Mouse (Mus musculus): Measurements from ENCODE around the gene Cct8l1. TPM values are rescaled to one million over a fixed set of nuclear protein-coding genes. Genes with fewer than 3 reads are reported as not detected.

Cct8l1 gene
- polyA plus RNA-seq, 1 experiment from 2014 or later, result not detected

DNA sequence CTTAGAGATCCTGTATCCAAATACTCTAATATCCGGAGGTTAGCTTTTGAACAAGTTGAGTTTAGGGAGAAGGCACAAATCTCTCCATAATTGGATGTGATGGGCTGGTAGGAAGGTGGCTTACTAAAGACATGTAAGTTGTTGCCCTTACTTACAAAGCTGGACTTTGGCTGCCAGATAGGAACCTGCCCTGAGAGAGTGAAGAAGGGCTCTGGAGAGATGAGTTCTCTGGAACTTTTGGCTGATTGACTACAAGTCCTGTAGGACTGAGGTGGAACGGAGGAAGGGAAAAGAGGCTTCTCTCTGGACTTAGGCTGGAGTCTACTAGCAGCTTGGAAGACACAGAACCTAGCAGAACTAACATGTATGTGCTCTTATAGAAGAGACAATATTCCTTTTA, 19.7 kb downstream of the Cct8l1 start:
- DNase-seq (ENCODE audit: low spot score) (no peak), ATAC-seq (replicated peaks; ENCODE audit: low FRiP score, low read depth) (no peak)
- Histone ChIP-seq H3K4me2 (ENCODE audit: low read length) (no peak overlapping the region), H3K27me3 (ENCODE audit: insufficient read depth, low read length) (no peaks in the 10 kb centered on the region), H3K4me1 (replicated peaks; ENCODE audit: insufficient read depth, low read length) (no peaks in the 10 kb centered on the region), H3K9ac (ENCODE audit: low read depth, low read length) (no peak overlapping the region), H3K36me3 (ENCODE audit: insufficient read depth, low read length) (no peaks in the 10 kb centered on the region), H3K9me3 (replicated peaks; ENCODE audit: low read length) (no peaks in the 10 kb centered on the region), H3K27ac (no peak overlapping the region), H3K4me3 (replicated peaks; ENCODE audit: low read depth, low read length) (no peak overlapping the region)
- WGBS, result 92% methylated on average over 2 of the region's 2 CpGs
- no peak for TF ChIP-seq CTCF (IDR thresholded peaks at IDR 0.05; ENCODE audit: low read depth)

DNA sequence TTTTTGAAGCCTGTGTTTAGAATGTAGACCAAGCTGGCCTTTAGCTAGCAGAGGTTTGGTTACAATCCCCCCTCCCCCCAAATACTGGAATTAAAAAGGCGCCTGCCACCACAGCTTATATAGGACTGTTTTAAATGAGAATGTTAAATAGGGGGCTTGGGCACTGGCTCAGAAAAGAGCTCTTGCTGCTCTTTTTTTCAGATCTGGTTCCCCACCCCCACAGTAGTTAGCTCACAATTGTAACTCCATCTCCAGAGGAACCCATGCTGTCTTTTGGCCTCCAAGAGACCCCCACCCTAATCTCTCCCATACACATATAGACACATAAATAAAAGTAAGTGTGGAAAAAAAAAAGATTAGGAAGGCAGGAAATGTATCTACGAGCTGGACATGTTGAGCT, 20.6 kb downstream of the Cct8l1 start:
- Histone ChIP-seq H3K9me3 (replicated peaks; ENCODE audit: low read length) (no peaks in the 10 kb centered on the region), H3K4me2 (ENCODE audit: low read length) (no peak overlapping the region)

DNA sequence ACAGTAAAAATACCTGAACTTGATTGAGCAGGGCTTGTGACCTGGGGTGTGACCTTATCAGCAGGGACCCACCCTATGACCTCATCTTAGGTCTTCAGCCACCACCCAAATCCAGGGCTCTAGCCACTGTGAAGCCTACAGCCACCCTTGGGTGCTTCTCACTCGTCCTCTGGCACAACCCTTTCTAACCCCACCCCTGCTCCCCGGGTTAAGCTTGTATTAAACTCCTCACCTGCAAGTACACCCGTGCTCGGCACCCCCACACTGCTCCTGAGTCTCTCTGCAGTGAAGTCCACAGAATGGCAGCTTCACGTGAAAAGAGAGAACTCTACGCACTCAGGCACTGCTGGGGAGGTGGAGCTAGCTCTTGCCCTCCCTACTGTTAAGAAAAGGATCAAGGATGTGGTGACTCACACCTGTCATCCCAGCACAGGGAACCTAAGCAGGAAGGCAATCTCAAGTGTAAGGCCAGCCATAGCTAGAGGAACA, 21.1 kb downstream of the Cct8l1 start:
- H3K36me3 ChIP-seq (ENCODE audit: insufficient read depth, low read length), result no peaks in the 10 kb centered on the region
- no peak for TF ChIP-seq CTCF (IDR thresholded peaks at IDR 0.05; ENCODE audit: low read depth)
- ATAC-seq (replicated peaks; ENCODE audit: low FRiP score, low read depth), result no peak
- no peak overlapping the region for H3K4me2 ChIP-seq (ENCODE audit: low read length)
- no peak overlapping the region for H3K9ac ChIP-seq (ENCODE audit: low read depth, low read length)
- no peak overlapping the region for H3K4me3 ChIP-seq (replicated peaks; ENCODE audit: low read depth, low read length)
- no peak overlapping the region for H3K27ac ChIP-seq
- no peaks in the 10 kb centered on the region for H3K9me3 ChIP-seq (replicated peaks; ENCODE audit: low read length)
- 56% methylated on average over 6 of the region's 6 CpGs for WGBS
- no peaks in the 10 kb centered on the region for H3K27me3 ChIP-seq (ENCODE audit: insufficient read depth, low read length)
- H3K4me1 ChIP-seq (replicated peaks; ENCODE audit: insufficient read depth, low read length), result no peaks in the 10 kb centered on the region
- DNase-seq (ENCODE audit: low spot score), result no peak

More for the DNA sequence above, 20.6 kb downstream of the Cct8l1 start:
- no peak for TF ChIP-seq CTCF (IDR thresholded peaks at IDR 0.05; ENCODE audit: low read depth)
- H3K27ac ChIP-seq, result no peak overlapping the region
- DNase-seq (ENCODE audit: low spot score), result no peak
- H3K4me3 ChIP-seq (replicated peaks; ENCODE audit: low read depth, low read length), result no peak overlapping the region
- ATAC-seq (replicated peaks; ENCODE audit: low FRiP score, low read depth), result no peak
- H3K36me3 ChIP-seq (ENCODE audit: insufficient read depth, low read length), result no peaks in the 10 kb centered on the region
- H3K27me3 ChIP-seq (ENCODE audit: insufficient read depth, low read length), result no peaks in the 10 kb centered on the region
- no peak overlapping the region for H3K9ac ChIP-seq (ENCODE audit: low read depth, low read length)
- WGBS, result 74% methylated on average over 2 of the region's 2 CpGs
- H3K4me1 ChIP-seq (replicated peaks; ENCODE audit: insufficient read depth, low read length), result no peaks in the 10 kb centered on the region

DNA sequence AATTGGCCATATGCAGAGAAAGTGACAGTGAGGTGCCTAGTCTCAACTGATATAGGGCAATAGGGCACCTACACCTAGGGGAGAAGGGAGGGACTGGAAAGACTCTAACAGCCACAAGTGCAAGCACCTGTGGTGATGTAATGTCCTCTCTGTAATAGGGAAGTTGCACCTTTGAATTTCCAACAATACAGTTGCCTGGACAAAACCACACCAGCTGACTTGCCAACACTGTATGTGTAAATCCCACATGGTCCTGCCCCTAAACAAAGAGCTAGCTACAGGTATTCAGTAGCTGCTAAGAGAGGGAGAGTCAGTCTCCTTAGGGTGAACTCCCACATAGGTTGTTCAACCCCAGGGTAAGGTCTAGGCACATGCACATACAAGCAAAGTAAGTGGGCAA, 24.5 kb downstream of the Cct8l1 start:
- Histone ChIP-seq H3K9ac (ENCODE audit: low read depth, low read length) (no peak overlapping the region), H3K27ac (no peak overlapping the region), H3K4me1 (replicated peaks; ENCODE audit: insufficient read depth, low read length) (no peaks in the 10 kb centered on the region), H3K36me3 (ENCODE audit: insufficient read depth, low read length) (no peaks in the 10 kb centered on the region), H3K27me3 (ENCODE audit: insufficient read depth, low read length) (no peaks in the 10 kb centered on the region), H3K4me2 (ENCODE audit: low read length) (no peak overlapping the region), H3K4me3 (replicated peaks; ENCODE audit: low read depth, low read length) (no peak overlapping the region), H3K9me3 (replicated peaks; ENCODE audit: low read length) (no peaks in the 10 kb centered on the region)
- DNase-seq (ENCODE audit: low spot score) (no peak), ATAC-seq (replicated peaks; ENCODE audit: low FRiP score, low read depth) (no peak)
- TF ChIP-seq CTCF (IDR thresholded peaks at IDR 0.05; ENCODE audit: low read depth), result no peak

DNA sequence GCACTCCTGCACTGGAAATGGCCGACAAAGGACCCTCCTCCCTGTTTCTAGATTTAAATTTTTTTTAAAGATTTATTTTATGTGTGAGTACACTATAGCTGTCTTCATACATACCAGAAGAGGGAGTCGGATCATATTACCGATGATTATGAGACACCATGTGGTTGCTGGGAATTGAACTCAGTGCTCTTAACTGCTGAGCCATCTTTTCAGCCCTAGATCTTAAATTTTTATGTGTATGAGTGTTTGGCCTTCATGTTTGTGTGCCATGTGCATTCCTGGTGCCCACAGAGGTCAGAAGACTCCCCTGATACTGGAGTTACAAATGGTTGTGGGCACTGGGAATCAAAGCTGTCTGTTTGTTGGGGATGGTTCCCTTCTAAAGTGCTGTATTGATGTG, 25.1 kb downstream of the Cct8l1 start:
- no peak overlapping the region for H3K4me2 ChIP-seq (ENCODE audit: low read length)
- ATAC-seq (replicated peaks; ENCODE audit: low FRiP score, low read depth) (no peak), DNase-seq (ENCODE audit: low spot score) (no peak)
- H3K36me3 ChIP-seq (ENCODE audit: insufficient read depth, low read length), result no peaks in the 10 kb centered on the region
- WGBS, result 67% methylated on average over 3 of the region's 3 CpGs
- H3K4me3 ChIP-seq (replicated peaks; ENCODE audit: low read depth, low read length), result no peak overlapping the region
- H3K27me3 ChIP-seq (ENCODE audit: insufficient read depth, low read length), result no peaks in the 10 kb centered on the region
- no peak overlapping the region for H3K27ac ChIP-seq
- TF ChIP-seq CTCF (IDR thresholded peaks at IDR 0.05; ENCODE audit: low read depth), result no peak
- no peaks in the 10 kb centered on the region for H3K4me1 ChIP-seq (replicated peaks; ENCODE audit: insufficient read depth, low read length)
- H3K9ac ChIP-seq (ENCODE audit: low read depth, low read length), result no peak overlapping the region
- H3K9me3 ChIP-seq (replicated peaks; ENCODE audit: low read length), result no peaks in the 10 kb centered on the region

DNA sequence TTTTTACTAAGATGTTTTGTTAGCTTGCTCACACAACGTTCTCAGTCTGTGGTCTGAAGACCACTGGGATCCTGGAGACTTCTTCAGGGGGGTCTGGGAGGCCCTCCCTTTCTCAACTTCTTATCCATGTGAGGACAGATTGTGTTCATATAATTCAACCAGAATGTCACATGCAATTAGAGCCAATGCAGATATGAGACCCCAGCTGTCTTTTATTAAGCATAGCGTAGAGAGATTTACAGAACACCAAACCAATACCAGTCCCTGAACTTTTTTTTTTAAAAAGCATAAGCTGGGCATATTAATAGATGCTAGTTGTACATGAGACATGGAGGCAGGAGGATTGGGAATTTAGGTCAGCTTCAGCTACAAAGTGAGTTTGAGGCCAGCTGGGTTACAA, 25.8 kb downstream of the Cct8l1 start:
- no peaks in the 10 kb centered on the region for H3K4me1 ChIP-seq (replicated peaks; ENCODE audit: insufficient read depth, low read length)
- H3K27ac ChIP-seq, result no peak overlapping the region
- TF ChIP-seq CTCF (IDR thresholded peaks at IDR 0.05; ENCODE audit: low read depth), result no peak
- no peak overlapping the region for H3K4me2 ChIP-seq (ENCODE audit: low read length)
- H3K9me3 ChIP-seq (replicated peaks; ENCODE audit: low read length), result no peaks in the 10 kb centered on the region
- no peaks in the 10 kb centered on the region for H3K27me3 ChIP-seq (ENCODE audit: insufficient read depth, low read length)
- 71% methylated on average over 2 of the region's 2 CpGs for WGBS
- H3K36me3 ChIP-seq (ENCODE audit: insufficient read depth, low read length), result no peaks in the 10 kb centered on the region
- no peak for DNase-seq (ENCODE audit: low spot score)
- ATAC-seq (replicated peaks; ENCODE audit: low FRiP score, low read depth), result no peak
- H3K9ac ChIP-seq (ENCODE audit: low read depth, low read length), result no peak overlapping the region
- no peak overlapping the region for H3K4me3 ChIP-seq (replicated peaks; ENCODE audit: low read depth, low read length)

DNA sequence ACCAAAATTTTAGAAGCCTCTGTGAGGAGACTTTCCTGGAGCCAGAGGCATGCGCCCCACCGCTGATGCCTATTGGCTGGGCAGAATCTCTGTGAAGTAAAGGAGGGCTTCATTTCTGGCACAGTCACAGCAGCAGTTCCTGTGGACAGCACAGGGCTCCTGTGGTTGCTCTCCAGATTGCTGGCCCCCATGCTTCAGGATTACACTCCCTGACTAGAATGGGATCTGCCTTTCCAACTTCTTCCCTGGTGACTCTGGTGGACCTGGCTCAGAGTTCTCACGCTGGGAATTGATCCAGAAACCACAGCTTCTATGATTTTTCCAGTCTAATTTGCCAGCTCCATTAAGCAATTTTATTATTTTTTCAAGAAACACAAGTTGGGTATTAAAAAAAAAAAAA, 28.2 kb downstream of the Cct8l1 start:
- Histone ChIP-seq H3K4me1 (replicated peaks; ENCODE audit: insufficient read depth, low read length) (no peaks in the 10 kb centered on the region), H3K9me3 (replicated peaks; ENCODE audit: low read length) (no peaks in the 10 kb centered on the region), H3K36me3 (ENCODE audit: insufficient read depth, low read length) (no peaks in the 10 kb centered on the region), H3K27ac (no peak overlapping the region), H3K27me3 (ENCODE audit: insufficient read depth, low read length) (no peaks in the 10 kb centered on the region), H3K4me2 (ENCODE audit: low read length) (no peak overlapping the region), H3K4me3 (replicated peaks; ENCODE audit: low read depth, low read length) (no peak overlapping the region), H3K9ac (ENCODE audit: low read depth, low read length) (no peak overlapping the region)
- TF ChIP-seq CTCF (IDR thresholded peaks at IDR 0.05; ENCODE audit: low read depth), result no peak
- DNase-seq (ENCODE audit: low spot score) (no peak), ATAC-seq (replicated peaks; ENCODE audit: low FRiP score, low read depth) (no peak)
- WGBS, result 89% methylated on average over 3 of the region's 3 CpGs
